Mouse (Mus musculus) frontal cortex, postnatal 25 days (tissue): ENCODE results near the gene Rasal2.

Experiments
- DNase-seq, 2 experiments: peaks; one replicate each; pipeline ENCODE4 v3.0.0; 2022; ENCODE audit warnings: low spot score in 2 of 2

The Rasal2 gene

DNA sequence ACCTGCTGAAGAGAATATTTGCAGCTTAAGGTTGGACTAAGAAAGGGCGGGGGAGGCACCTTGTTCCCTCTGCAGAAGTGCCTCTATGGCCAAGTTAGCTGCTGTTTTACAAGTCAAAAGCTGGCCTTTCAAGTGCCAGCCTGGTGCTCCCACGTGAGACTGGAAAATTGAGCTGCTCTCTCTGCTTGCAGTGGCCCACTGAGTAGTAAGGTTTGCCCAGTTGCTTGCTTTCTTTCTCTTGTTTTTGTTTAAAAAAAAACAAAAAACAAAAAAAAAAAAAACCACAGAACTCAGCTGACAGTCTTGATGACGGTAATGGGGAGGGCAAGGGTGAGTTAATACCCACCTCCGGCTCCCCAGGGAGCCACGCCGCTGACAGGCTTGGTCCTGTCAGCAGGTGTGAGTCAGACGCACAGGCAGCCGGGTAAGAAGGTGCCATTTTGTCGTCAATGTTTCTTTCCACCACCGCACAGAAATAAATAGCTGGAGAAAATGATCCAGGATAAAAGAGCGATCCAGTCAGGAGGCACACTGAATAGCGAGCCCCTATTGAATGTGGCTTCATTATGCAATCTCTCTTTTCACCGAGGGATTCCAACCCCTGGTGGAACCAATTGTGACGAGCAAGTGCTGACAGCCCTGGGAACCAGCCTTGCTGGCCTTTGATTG is 27.7 kb upstream of the Rasal2 start:
- no peak for DNase-seq

GRCm38 (mm10) chr1:157439101-157439500 is 26.7 kb upstream of the Rasal2 start:
- no peak for DNase-seq

DNA sequence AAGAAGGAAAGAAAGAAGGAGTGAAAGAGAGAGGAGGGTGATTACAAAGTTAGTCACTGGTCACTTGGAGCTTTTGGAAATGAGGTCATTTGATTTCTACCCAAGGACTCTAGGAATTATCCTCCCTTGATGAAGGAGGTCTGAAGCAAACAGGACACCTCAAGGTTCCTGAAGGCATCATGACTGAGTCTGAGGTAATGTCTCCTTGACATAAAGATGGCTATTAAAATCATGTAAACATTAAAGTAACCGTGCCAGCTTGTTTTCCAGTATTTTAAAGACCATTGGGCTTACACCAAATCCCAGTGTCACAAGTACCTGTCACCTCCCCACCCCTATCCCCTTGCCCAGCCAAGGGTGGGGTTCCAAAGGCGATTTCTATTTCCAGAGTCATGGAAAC is 25.9 kb upstream of the Rasal2 start:
- no peak for DNase-seq

GRCm38 (mm10) chr1:157435926-157436325 is 23.5 kb upstream of the Rasal2 start:
- DNase-seq = no peak

DNA sequence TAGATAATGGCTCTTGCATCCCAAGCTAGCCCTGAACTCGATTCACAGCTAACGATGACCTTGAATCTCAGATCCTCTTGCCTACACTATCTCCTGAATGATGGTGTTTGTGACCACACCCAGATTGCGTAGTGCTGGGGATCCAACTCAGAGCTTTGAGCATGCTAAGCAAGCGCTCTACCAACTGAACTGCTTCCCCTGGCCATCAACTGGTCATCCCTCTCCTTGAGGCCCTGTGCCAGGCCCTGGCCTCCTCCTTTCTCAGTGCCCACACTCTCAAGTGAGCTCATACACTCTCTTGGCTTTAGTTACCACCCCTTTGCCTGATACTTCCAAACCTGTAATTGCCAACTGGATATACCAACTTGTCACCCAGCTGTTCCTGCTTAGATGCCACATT is 22.0 kb upstream of the Rasal2 start:
- no peak for DNase-seq

- no peak for DNase-seq
These were observed 20.9 kb upstream of the Rasal2 start for GRCm38 (mm10) chr1:157433316-157433715.

- no peak for DNase-seq
These were observed 16.0 kb upstream of the Rasal2 start for GRCm38 (mm10) chr1:157428366-157428765.

DNA sequence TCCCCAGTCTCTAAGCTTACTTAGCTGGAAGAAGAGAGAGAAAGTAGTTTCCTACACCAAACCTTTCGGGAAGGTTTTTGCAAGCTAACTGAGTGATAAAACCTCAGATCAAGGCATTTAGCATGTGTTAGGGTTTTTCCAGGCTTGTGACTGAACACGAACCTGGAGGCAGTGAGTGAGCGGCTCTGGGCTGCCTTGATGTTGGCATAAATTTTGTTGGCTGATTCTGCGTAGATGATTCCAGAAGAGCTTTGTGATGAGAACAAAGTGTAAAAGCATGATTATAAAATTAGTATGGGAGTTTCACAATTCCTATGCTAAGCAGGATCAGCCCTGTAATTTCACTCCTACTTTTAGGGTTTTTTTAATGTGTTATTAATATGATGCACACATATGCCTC is 15.2 kb upstream of the Rasal2 start:
- no peak for DNase-seq

DNA sequence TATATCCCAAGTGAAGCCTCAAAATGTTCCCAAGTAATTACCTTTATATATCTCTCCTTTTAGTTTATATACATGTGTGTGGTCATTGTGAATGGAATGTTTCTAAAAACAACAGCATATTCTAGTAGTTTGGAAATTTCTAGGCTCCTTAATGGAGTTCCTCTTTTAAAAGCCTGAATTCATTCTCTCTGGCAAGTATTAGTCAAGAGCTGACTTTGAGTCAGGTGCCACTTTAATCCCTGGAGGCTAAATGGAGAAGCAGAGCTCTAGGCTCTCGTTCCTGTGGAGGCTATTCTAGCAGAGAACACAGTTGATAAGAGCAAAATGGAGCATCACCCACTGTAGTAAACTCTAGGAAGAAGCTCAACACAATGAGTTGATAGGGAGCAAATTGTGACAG is 14.5 kb upstream of the Rasal2 start:
- DNase-seq = no peak

DNA sequence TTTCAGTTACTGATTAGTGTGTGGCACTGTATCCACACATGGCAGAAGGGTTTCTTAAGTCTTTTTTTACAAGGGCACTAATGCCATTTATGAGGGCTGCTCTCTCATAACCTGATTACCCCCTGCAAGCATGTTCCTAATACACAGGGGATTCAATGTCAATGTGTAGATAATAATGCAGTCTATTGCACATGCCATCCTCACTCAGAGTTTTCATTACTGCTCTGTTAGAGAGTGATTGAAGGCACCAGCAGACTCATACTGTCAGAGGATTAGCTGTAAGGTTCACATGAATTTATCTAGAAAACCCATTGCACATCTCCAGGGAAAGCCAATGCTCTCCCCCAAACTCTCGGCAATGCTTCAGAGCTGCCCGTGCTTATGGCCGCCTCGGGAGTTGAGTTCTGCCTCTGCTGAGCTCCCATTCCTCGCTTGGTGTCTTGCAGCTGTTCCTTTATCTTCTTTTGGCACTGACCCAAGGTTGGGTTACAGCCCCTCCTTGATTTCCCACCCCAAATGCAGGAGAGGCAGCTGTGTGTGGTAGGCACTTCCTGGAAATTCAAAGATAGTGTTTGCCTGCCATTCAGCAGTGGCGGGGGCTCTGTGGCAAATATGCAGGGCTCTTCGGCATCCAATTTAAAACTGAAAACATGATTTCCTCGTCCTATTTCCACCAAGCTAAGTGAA is 13.5 kb upstream of the Rasal2 start:
- no peak for DNase-seq

DNA sequence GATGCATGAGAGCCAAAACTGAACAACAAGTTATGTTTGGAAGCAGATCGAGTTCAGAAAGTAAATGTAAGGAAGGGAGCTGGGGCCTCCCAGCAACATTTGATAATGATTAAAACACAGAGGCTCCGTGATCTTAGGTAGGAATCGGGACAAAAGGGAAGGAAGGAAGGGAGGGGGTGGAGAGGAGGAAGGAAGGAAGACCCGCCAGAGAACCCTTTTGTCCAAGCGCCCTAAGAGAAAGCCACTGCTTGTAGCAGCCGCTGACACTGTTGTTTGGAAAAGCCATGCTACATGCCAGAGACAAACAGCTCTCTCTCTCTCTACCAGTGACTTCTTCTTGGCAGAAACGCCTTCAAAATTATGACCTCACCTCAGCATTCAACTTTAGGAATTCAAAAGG is 5.5 kb upstream of the Rasal2 start:
- DNase-seq = no peak

DNA sequence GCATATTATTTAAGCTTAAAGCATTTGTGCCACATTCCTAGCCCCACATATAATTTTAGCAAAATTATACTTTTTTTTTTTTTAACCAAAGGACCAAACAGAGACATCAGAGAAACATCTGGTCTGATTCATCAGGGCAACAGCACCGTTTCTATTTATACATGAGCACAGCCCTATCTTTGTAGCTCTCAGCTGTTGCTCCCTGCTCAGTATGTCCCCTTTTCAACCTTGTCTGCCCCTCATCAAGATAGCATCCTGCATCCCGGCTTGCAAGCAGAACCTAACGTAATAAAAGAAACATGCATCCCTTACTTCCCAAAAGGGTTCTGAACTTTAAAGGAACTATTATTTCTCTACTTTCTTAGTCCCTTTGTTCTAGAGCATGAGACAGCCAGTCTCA is 5.0 kb upstream of the Rasal2 start:
- DNase-seq = no peak

DNA sequence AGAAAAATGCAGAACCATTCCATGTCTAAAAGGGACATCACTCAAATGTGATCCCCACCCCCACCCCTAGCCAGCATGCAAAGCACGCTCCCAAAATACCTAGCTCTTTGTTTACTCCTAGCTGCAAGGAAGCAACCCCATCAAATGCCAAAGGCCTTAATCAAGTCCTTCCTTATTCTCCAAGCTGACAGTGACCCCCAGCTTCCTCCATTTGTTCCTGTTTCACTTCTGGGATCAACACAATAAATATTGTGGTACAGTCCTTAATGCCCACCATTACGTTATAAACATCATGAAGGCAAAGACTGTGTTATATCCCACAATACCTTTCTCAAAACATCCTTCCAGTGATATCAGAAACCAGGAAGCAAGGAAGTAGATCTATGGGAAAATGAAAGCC is 4.2 kb upstream of the Rasal2 start:
- DNase-seq = no peak

GRCm38 (mm10) chr1:157415771-157416170 is 3.4 kb upstream of the Rasal2 start:
- DNase-seq = no peak

DNA sequence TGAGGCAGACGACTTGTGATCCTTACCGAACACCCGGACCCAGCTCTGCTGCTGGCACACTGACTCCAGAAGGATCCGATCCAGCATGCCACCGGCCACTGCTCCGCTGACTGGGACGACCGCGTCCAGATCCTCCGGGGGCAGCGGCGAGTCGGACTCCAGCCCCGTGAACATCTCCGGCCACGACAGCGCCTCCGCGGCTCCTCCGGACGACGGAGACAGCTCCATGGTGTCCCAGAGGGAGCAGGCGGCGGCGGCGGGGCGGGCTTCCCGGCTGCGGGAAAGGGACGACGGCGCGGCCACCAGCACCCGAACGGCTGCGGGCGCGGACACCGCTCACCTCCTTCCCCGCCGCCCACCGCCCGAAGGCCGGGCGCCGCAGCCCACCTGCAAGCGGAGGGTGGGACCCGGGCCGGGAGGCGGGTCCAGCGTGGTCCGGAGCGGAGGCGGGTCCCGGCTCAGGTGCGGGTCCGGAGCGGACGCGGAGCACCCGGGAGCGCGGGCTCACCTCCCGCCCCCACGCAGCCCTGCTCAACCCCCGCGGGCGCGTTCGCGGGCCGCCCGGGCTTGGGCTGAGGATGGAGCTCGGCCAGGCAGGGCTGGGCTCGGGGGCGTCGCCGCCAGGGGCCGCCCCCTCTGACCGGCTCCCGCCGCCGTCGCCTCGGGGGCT is 549 bp downstream of the Rasal2 start:
- peak; percentile 36 to 37 for DNase-seq

DNA sequence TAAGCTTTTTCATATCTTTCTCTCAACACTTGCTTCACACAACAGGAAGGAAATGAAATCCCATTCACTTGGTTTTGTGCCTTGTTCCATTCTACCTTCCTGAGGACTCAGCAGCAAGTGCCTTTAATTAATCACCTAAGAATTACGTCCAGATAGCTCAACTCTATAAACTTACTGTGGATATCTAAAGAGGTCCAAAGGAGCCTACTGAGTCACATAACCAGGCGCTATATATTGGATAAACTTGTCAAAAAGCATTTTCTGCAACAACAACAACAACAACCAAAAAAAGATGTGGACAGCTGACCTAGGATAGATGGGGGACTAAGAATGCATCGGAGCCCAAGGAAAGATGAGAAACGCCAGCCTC is 1.1 kb downstream of the Rasal2 start:
- DNase-seq = no peak

- DNase-seq = no peak
These were observed 1.5 kb downstream of the Rasal2 start for GRCm38 (mm10) chr1:157410937-157411336.

GRCm38 (mm10) chr1:157409648-157410047 is 2.7 kb downstream of the Rasal2 start:
- no peak for DNase-seq

DNA sequence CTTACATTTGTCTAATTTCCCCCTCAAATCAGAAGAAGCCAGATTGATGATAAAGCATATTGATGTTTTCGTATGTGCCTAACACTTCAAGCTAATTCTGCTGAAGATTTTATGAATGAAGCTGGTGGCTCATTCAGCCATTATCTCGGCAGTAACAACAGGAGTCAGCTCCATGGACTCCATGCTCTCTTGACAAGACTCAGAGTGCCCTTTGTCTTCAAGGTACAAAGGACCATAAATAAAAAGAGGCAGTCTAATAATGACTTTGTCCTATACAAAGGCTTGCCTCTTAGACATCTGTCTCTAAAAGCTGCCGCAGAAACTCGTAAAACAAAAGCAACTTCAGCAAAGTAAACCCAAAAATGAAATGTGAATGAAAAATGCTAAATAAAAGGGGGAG is 24.4 kb downstream of the Rasal2 start:
- DNase-seq = no peak

GRCm38 (mm10) chr1:157380694-157381093 is 31.7 kb downstream of the Rasal2 start:
- no peak for DNase-seq

DNA sequence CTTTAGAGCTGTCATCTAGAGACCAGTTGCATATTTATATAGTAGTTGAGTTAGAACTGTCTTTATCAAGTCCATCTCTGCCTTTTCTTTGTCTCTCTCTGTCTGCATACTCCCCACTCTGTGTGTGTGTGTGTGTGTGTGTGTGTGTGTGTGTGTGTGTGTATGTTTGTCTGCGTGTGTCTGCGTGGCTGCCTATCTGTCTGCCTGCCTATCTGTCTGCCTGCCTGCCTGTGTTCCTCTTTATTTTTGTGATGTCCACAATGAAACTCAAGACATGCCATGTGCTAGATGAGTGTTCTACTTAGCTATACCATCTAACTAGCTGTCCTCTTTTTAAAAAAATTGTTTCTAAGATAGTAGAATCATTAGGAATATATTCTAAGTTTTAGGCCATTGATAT is 42.0 kb downstream of the Rasal2 start:
- DNase-seq = no peak

DNA sequence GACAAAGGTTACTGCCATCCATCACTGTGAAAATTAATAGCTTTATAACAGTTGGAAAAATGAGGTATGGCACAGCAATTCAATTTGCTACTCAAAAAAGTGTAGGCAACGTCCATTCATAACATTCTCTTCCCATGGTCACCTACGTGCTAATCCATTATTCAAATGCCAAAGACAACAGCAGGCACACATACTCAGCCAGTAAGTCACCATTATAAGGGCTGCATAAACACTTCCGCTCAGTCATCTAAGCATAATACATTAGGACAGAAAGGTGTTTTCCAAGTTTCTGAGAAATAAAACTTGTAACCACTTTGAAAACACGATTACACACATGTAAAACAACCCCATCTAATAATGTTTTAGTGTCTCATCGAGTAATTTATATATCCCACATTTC is 44.1 kb downstream of the Rasal2 start:
- DNase-seq = no peak

GRCm38 (mm10) chr1:157346661-157347060 is 65.7 kb downstream of the Rasal2 start:
- no peak for DNase-seq
